Mouse (Mus musculus): ENCODE results near the gene Tmem129. TPM values are rescaled to one million over a fixed set of nuclear protein-coding genes. Genes with fewer than 3 reads are reported as not detected.

Tmem129 gene
- polyA plus RNA-seq, 1 experiment, result not detected

- 34% methylated on average over 20 of the region's 20 CpGs for WGBS
- H3K4me1 ChIP-seq (ENCODE audit: control insufficient read depth, insufficient read depth, low read length), result peaks cover 19% of the 10 kb centered on the region
- TF ChIP-seq POLR2A (IDR thresholded peaks at IDR 0.05; ENCODE audit: insufficient read depth, low read depth, low read length), result no peak
- TF ChIP-seq CTCF (IDR thresholded peaks at IDR 0.05; ENCODE audit: insufficient read depth, low read depth, low read length), result no peak
- no peak overlapping the region for H3K27ac ChIP-seq (ENCODE audit: insufficient read depth, low read depth, low read length)
- no peak overlapping the region for H3K4me3 ChIP-seq (ENCODE audit: insufficient read depth, low read depth, low read length)
Observed at GRCm38 (mm10) chr5:33689221-33689844, 31.1 kb upstream of the Tmem129 start.

DNA sequence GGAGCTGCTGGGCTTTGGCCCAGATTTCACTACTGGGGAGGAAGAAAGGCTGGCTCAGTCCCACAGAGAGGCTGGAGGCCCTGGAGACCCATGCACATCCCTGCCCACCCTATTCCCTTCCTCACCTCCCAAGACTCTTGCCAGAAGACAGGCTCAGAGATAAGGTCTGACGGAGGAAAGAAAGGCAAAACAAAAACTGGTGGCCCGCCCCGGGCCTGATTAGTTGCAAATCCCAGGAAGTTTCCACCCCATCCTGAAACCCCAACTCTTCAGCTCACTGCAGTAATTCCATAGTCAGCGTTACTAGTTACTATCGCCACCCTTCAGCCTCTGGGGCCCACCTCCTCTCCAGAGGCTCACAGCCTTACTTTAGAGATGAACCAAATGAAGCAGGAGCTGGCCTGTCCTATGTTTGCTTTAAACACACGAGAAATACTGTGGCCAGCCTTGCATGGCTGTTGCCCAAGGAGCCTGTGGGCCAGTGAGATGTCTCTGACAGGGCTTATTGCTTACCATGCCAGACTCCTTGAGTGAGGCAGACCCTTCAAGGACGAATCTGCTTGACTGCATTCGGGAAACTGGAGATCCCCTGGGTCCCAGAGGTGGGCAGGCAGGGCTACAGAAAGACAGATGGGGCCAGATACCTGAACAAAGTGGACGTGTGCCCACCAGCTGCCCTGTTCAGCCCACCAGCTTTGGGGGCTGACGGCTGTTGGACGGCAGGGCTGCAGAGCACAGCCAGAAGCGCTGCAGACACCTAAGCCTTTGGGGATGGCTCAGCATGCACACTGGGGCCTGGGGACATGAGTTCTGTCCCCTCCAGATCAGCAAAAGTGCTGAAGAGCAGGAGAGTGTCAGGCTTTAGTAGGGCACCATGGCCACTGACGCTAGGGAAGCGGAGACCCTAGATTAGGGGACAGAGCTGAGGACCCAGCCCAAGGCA is 30.3 kb upstream of the Tmem129 start:
- Histone ChIP-seq H3K27ac (ENCODE audit: insufficient read depth, low read depth, low read length) (no peak overlapping the region), H3K4me3 (ENCODE audit: insufficient read depth, low read depth, low read length) (no peak overlapping the region), H3K4me1 (ENCODE audit: control insufficient read depth, insufficient read depth, low read length) (peaks cover 19% of the 10 kb centered on the region)
- WGBS, result 77% methylated on average over 14 of the region's 14 CpGs
- TF ChIP-seq POLR2A (IDR thresholded peaks at IDR 0.05; ENCODE audit: insufficient read depth, low read depth, low read length) (no peak), CTCF (IDR thresholded peaks at IDR 0.05; ENCODE audit: insufficient read depth, low read depth, low read length) (no peak)

DNA sequence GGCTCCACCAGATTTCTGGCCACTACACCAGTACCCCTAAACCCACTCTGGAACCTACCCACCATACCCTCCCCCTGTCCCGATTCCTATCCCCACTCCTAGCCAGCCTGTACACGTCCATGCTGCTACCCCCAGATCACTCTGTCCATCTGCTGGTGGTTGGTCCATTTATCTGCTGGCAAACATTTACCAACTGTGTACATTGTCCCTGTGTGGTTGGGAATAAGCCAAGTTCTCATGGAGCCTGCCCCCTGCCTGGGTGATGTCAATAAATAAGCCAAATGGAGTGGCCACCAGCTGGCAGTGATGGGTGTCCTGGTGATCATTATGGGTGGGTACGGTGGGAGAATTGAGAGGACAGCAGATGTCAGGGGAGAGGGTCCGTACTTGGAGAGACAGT is 28.9 kb upstream of the Tmem129 start:
- TF ChIP-seq POLR2A (IDR thresholded peaks at IDR 0.05; ENCODE audit: insufficient read depth, low read depth, low read length) (no peak), CTCF (IDR thresholded peaks at IDR 0.05; ENCODE audit: insufficient read depth, low read depth, low read length) (no peak)
- H3K27ac ChIP-seq (ENCODE audit: insufficient read depth, low read depth, low read length), result no peak overlapping the region
- H3K4me1 ChIP-seq (ENCODE audit: control insufficient read depth, insufficient read depth, low read length), result peaks cover 15% of the 10 kb centered on the region
- no peak overlapping the region for H3K4me3 ChIP-seq (ENCODE audit: insufficient read depth, low read depth, low read length)
- 75% methylated on average over 4 of the region's 4 CpGs for WGBS

- H3K4me3 ChIP-seq (ENCODE audit: insufficient read depth, low read depth, low read length), result no peak overlapping the region
- 88% methylated on average over 4 of the region's 4 CpGs for WGBS
- H3K4me1 ChIP-seq (ENCODE audit: control insufficient read depth, insufficient read depth, low read length), result peaks cover 14% of the 10 kb centered on the region
Observed at GRCm38 (mm10) chr5:33684932-33685331, 26.7 kb upstream of the Tmem129 start.

GRCm38 (mm10) chr5:33683897-33684652 is 25.9 kb upstream of the Tmem129 start:
- no peak overlapping the region for H3K4me3 ChIP-seq (ENCODE audit: insufficient read depth, low read depth, low read length)
- TF ChIP-seq CTCF (IDR thresholded peaks at IDR 0.05; ENCODE audit: insufficient read depth, low read depth, low read length), result no peak
- TF ChIP-seq POLR2A (IDR thresholded peaks at IDR 0.05; ENCODE audit: insufficient read depth, low read depth, low read length), result no peak
- 47% methylated on average over 7 of the region's 7 CpGs for WGBS
- no peak overlapping the region for H3K27ac ChIP-seq (ENCODE audit: insufficient read depth, low read depth, low read length)
- peaks cover 7% of the 10 kb centered on the region; the same call in 1 of the 2 replicates for H3K4me1 ChIP-seq (ENCODE audit: control insufficient read depth, insufficient read depth, low read length)

More at GRCm38 (mm10) chr5:33684932-33685331, 26.7 kb upstream of the Tmem129 start:
- no peak overlapping the region for H3K27ac ChIP-seq (ENCODE audit: insufficient read depth, low read depth, low read length)
- TF ChIP-seq POLR2A (IDR thresholded peaks at IDR 0.05; ENCODE audit: insufficient read depth, low read depth, low read length), result no peak
- TF ChIP-seq CTCF (IDR thresholded peaks at IDR 0.05; ENCODE audit: insufficient read depth, low read depth, low read length), result no peak

DNA sequence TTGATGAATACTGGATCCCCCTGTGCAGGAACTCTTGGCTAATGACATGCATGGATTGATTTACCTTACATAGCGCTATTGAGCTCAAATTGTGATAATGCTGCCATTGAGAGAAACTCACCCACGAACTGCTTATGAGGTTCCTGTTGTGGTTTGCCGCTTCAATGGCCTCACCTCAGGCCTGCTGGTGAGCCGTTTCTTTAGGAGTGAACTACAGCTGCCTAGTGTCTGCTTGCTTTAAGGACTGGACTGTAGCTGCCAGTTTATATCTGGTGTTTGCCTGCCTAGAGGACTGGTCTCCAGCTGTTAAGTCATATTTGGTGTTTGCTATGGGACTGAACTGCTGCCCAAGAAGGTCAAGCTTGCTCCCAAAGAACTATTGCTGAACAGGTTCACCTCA is 24.7 kb upstream of the Tmem129 start:
- TF ChIP-seq POLR2A (IDR thresholded peaks at IDR 0.05; ENCODE audit: insufficient read depth, low read depth, low read length), result no peak
- WGBS, result 87% methylated on average over 4 of the region's 4 CpGs
- H3K4me1 ChIP-seq (ENCODE audit: control insufficient read depth, insufficient read depth, low read length), result peaks cover 7% of the 10 kb centered on the region; the same call in 1 of the 2 replicates
- H3K27ac ChIP-seq (ENCODE audit: insufficient read depth, low read depth, low read length), result no peak overlapping the region
- H3K4me3 ChIP-seq (ENCODE audit: insufficient read depth, low read depth, low read length), result no peak overlapping the region

DNA sequence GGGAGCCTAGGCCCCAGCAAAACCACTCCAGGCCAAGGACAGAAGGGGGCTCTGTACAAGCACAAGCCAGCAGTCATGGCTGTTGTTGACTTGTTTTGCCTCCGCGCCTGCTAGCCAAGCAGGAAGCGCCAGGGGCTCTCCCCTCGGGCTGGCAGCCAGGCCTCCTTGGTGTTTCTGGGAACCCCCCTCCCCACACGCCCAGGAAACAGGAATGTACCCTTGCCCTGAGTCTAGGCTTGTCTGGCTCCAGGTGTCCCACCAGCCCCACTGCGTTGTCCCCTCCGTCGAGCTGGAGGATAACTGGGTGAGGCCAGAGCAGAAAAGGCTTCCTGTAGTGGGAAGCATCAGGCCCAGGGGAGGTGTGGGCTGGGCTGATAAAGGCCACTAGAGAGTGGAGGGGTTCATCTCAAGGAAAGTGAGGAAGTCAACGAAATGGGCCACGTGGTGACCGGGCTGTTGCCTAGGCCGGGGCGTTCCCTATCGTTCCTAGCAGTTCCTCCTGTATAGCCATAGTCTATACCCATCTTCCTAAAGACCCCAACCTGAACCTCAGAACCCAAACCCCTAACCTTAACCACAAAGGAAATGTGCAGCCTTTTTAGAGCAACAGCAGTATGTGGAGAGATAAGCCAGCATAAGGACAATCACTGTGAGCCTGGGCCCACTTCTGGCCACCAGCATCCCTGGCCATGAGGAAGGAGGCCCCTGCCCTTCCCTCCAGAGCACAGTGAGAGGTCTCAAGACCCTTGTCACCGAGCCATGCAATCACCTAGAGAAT is 23.6 kb upstream of the Tmem129 start:
- Histone ChIP-seq H3K4me3 (ENCODE audit: insufficient read depth, low read depth, low read length) (no peak overlapping the region), H3K4me1 (ENCODE audit: control insufficient read depth, insufficient read depth, low read length) (peaks cover 7% of the 10 kb centered on the region; the same call in 1 of the 2 replicates), H3K27ac (ENCODE audit: insufficient read depth, low read depth, low read length) (no peak overlapping the region)
- 80% methylated on average over 15 of the region's 15 CpGs for WGBS
- TF ChIP-seq POLR2A (IDR thresholded peaks at IDR 0.05; ENCODE audit: insufficient read depth, low read depth, low read length), result no peak
- no peak for TF ChIP-seq CTCF (IDR thresholded peaks at IDR 0.05; ENCODE audit: insufficient read depth, low read depth, low read length)

DNA sequence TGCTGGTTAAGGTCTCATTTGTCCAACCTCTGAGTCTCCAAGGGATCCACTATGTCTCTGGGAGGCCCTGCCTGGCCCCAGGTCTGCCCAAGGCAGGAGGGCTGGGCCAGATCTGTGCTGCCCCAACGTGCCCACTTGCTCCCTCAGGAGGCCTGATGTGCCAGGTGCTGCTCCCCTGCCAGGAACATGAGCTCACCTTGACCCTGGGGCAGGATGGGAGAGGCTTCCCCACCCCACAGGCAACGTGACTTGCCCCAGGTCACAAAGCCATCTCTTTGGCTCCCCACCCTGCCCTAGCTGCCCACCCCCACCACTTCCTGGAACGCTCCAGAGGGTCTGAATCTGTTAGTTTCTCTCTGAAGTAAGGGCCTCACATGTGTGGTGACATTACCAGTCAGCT is 22.8 kb upstream of the Tmem129 start:
- no peak overlapping the region for H3K27ac ChIP-seq (ENCODE audit: insufficient read depth, low read depth, low read length)
- no peak overlapping the region for H3K4me3 ChIP-seq (ENCODE audit: insufficient read depth, low read depth, low read length)
- peaks cover 2% of the 10 kb centered on the region; the same call in 1 of the 2 replicates for H3K4me1 ChIP-seq (ENCODE audit: control insufficient read depth, insufficient read depth, low read length)
- WGBS, result 75% methylated on average over 3 of the region's 3 CpGs
- no peak for TF ChIP-seq POLR2A (IDR thresholded peaks at IDR 0.05; ENCODE audit: insufficient read depth, low read depth, low read length)
- TF ChIP-seq CTCF (IDR thresholded peaks at IDR 0.05; ENCODE audit: insufficient read depth, low read depth, low read length), result no peak

All from olfactory bulb, adult 2 months (tissue).